Mouse (Mus musculus) hindbrain, embryonic 12.5 days (tissue): ENCODE measurements around the gene 4930404N11Rik. TPM values are rescaled to one million over a fixed set of nuclear protein-coding genes. Genes with fewer than 3 reads are reported as not detected.

Source experiments
- ATAC-seq: fragments of 200-750 bp; cut with Nextera tagmentation; 2 replicates; pipeline ENCODE4 v1.8.0; 2017; ENCODE audit warnings: moderate TSS enrichment; ENCODE audit not compliant: low FRiP score
- H3K27ac ChIP-seq: fragments of 300-500 bp; sonication (generic); 2 replicates; pipeline ENCODE4 v1.5.1; 2016; ENCODE audit warnings: mild to moderate bottlenecking
- H3K27me3 ChIP-seq: fragments of 300-500 bp; sonication (generic); 2 replicates; pipeline ENCODE4 v1.6.1; 2016; ENCODE audit warnings: mild to moderate bottlenecking
- H3K36me3 ChIP-seq: fragments of 300-500 bp; sonication (generic); 2 replicates; pipeline ENCODE4 v1.6.1; 2016; ENCODE audit warnings: mild to moderate bottlenecking
- H3K4me1 ChIP-seq: fragments of 300-500 bp; sonication (generic); 2 replicates; pipeline ENCODE4 v1.6.1; 2016
- H3K4me2 ChIP-seq: fragments of 300-500 bp; sonication (generic); replicated peaks from 2 replicates; pipeline ENCODE4 v1.6.1; 2016; ENCODE audit warnings: mild to moderate bottlenecking
- H3K4me3 ChIP-seq: fragments of 300-500 bp; sonication (generic); 2 replicates; pipeline ENCODE4 v1.5.1; 2016; ENCODE audit warnings: mild to moderate bottlenecking
- H3K9ac ChIP-seq: fragments of 300-500 bp; sonication (generic); 2 replicates; pipeline ENCODE4 v1.6.1; 2016; ENCODE audit warnings: mild to moderate bottlenecking, moderate library complexity
- H3K9me3 ChIP-seq: fragments of 300-500 bp; sonication (generic); replicated peaks from 2 replicates; pipeline ENCODE4 v1.6.1; 2016; ENCODE audit warnings: mild to moderate bottlenecking
- WGBS: fragments of 180-500 bp; shearing (Covaris S2); methylation state at CpG from one replicate; pipeline ENCODE4 v1.1.7; 2016; 5-methylcytosine and 5-hydroxymethylcytosine counted together
- microRNA-seq: library from miRNA; unstranded; fragments of <30 nt; microRNA quantifications from one replicate; pipeline ENCODE4, GENCODE M21; 2017
- polyA plus RNA-seq: library from polyadenylated mRNA; unstranded; fragments of >200 nt; fragmentation: Nextera tagmentation; extraction: Ambion mirVana; gene quantifications from 2 replicates; pipeline ENCODE4 v1.2.1, GENCODE M21; 2016

The 4930404N11Rik gene
- polyA plus RNA-seq, 1 experiment from 2014 or later = 0.88 TPM

- peak overlapping the region; percentile 53; the same call in 1 of the 2 replicates for H3K9ac ChIP-seq
- H3K4me3 ChIP-seq = peak overlapping the region; percentile 95
- ATAC-seq = no peak
- H3K27ac ChIP-seq = no peak overlapping the region
- no peaks in the 10 kb centered on the region for H3K9me3 ChIP-seq
- H3K4me1 ChIP-seq = peaks cover 39% of the 10 kb centered on the region
- 92% methylated on average over 13 of the region's 13 CpGs for WGBS
- peak overlapping the region; percentile 85; the same call in 1 of the 2 replicates for H3K4me2 ChIP-seq
- H3K36me3 ChIP-seq = peaks cover 59% of the 10 kb centered on the region
- no peaks in the 10 kb centered on the region for H3K27me3 ChIP-seq
Measured at GRCm38 (mm10) chr10:81318589-81319329, 46.9 kb downstream of the 4930404N11Rik start.

GRCm38 (mm10) chr10:81317273-81317672 lies 48.3 kb downstream of the 4930404N11Rik start:
- H3K36me3 ChIP-seq = peaks cover 59% of the 10 kb centered on the region

GRCm38 (mm10) chr10:81316338-81317060 lies 49.1 kb downstream of the 4930404N11Rik start:
- Histone ChIP-seq H3K27ac (no peak overlapping the region), H3K9me3 (no peaks in the 10 kb centered on the region), H3K4me2 (peak overlapping the region; percentile 28), H3K4me1 (peaks cover 28% of the 10 kb centered on the region), H3K9ac (no peak overlapping the region), H3K27me3 (no peaks in the 10 kb centered on the region), H3K36me3 (peaks cover 65% of the 10 kb centered on the region), H3K4me3 (no peak overlapping the region)
- WGBS = 43% methylated on average over 16 of the region's 16 CpGs
- no peak for ATAC-seq

More at GRCm38 (mm10) chr10:81317273-81317672, 48.3 kb downstream of the 4930404N11Rik start:
- ATAC-seq = no peak
- 19% methylated on average over 20 of the region's 20 CpGs for WGBS
- Histone ChIP-seq H3K4me2 (peak overlapping the region; percentile 28), H3K27ac (no peak overlapping the region), H3K4me1 (peaks cover 35% of the 10 kb centered on the region), H3K9me3 (no peaks in the 10 kb centered on the region), H3K4me3 (0 out of 2 replicates have a peak overlapping the region, but pooled peaks have one; percentile 2), H3K9ac (no peak overlapping the region), H3K27me3 (no peaks in the 10 kb centered on the region)

- Histone ChIP-seq H3K36me3 (peaks cover 75% of the 10 kb centered on the region), H3K4me2 (no peak overlapping the region), H3K27ac (no peak overlapping the region), H3K9me3 (no peaks in the 10 kb centered on the region), H3K9ac (no peak overlapping the region), H3K27me3 (no peaks in the 10 kb centered on the region), H3K4me3 (no peak overlapping the region), H3K4me1 (peaks cover 27% of the 10 kb centered on the region)
- ATAC-seq = no peak
- WGBS = 95% methylated on average over 16 of the region's 16 CpGs
Measured at GRCm38 (mm10) chr10:81315587-81315986, 50.0 kb downstream of the 4930404N11Rik start.

- no peak overlapping the region for H3K4me2 ChIP-seq
- no peaks in the 10 kb centered on the region for H3K9me3 ChIP-seq
- H3K27ac ChIP-seq = no peak overlapping the region
- WGBS = 75% methylated on average over 7 of the region's 7 CpGs
- no peak overlapping the region for H3K9ac ChIP-seq
- H3K36me3 ChIP-seq = peaks cover 88% of the 10 kb centered on the region
- H3K4me3 ChIP-seq = no peak overlapping the region
- peaks cover 19% of the 10 kb centered on the region for H3K4me1 ChIP-seq
- no peaks in the 10 kb centered on the region for H3K27me3 ChIP-seq
- no peak for ATAC-seq
Measured at GRCm38 (mm10) chr10:81314201-81314600, 51.4 kb downstream of the 4930404N11Rik start.

GRCm38 (mm10) chr10:81313581-81313980 lies 52.0 kb downstream of the 4930404N11Rik start:
- Histone ChIP-seq H3K27me3 (no peaks in the 10 kb centered on the region), H3K9me3 (no peaks in the 10 kb centered on the region), H3K4me2 (no peak overlapping the region), H3K4me3 (no peak overlapping the region), H3K4me1 (peaks cover 13% of the 10 kb centered on the region), H3K27ac (no peak overlapping the region), H3K36me3 (peaks cover 90% of the 10 kb centered on the region), H3K9ac (no peak overlapping the region)
- no peak for ATAC-seq
- 95% methylated on average over 13 of the region's 13 CpGs for WGBS

Small RNA genes within 50 kb of the gene (microRNA-seq; reads per million reads assigned to microRNA genes)
- gene Mir6913 = not detected

Other genes starting within 250 kb of the 4930404N11Rik start
- 17.7 and 18.2 TPM in 2 replicates for gene Zbtb7a, start 230.6 kb downstream of the 4930404N11Rik start, polyA plus RNA-seq
- gene Pias4, start 197.9 kb downstream of the 4930404N11Rik start, polyA plus RNA-seq = 56.7 and 59.2 TPM in 2 replicates
- gene Eef2, start 189.2 kb downstream of the 4930404N11Rik start, polyA plus RNA-seq = 539 TPM in 2 replicates
- gene Dapk3, start 182.8 kb downstream of the 4930404N11Rik start, polyA plus RNA-seq = 86.4 and 94.5 TPM in 2 replicates
- gene 4930442H23Rik, start 182.0 kb downstream of the 4930404N11Rik start, polyA plus RNA-seq = not detected in 2 replicates
- gene Nmrk2, start 163.8 kb downstream of the 4930404N11Rik start, polyA plus RNA-seq = not detected in 2 replicates
- gene Atcay, start 135.0 kb downstream of the 4930404N11Rik start, polyA plus RNA-seq = 33.7 and 36.8 TPM in 2 replicates
- gene Zfr2, start 132.7 kb downstream of the 4930404N11Rik start, polyA plus RNA-seq = 14.0 and 15.6 TPM in 2 replicates
- gene Matk, start 112.9 kb downstream of the 4930404N11Rik start, polyA plus RNA-seq = 6.3 and 6.8 TPM in 2 replicates
- 142 and 155 TPM in 2 replicates for gene Mrpl54, start 98.9 kb downstream of the 4930404N11Rik start, polyA plus RNA-seq
- 36.9 and 38.1 TPM in 2 replicates for gene Apba3, start 98.9 kb downstream of the 4930404N11Rik start, polyA plus RNA-seq
- gene Tjp3, start 74.2 kb downstream of the 4930404N11Rik start, polyA plus RNA-seq = 5.4 and 6.8 TPM in 2 replicates
- gene Pip5k1c, start 72.9 kb downstream of the 4930404N11Rik start, polyA plus RNA-seq = 97.3 and 103 TPM in 2 replicates
- gene Cactin, start 44.7 kb downstream of the 4930404N11Rik start, polyA plus RNA-seq = 53.3 and 54.5 TPM in 2 replicates
- gene Tbxa2r, start 37.1 kb downstream of the 4930404N11Rik start, polyA plus RNA-seq = 2.7 and 3.1 TPM in 2 replicates
- gene Gipc3, start 22.6 kb downstream of the 4930404N11Rik start, polyA plus RNA-seq = not detected in 2 replicates
- 92.0 and 93.4 TPM in 2 replicates for gene Hmg20b, start 15.3 kb downstream of the 4930404N11Rik start, polyA plus RNA-seq
- 11.4 and 12.9 TPM in 2 replicates for gene Mfsd12, start 8.3 kb downstream of the 4930404N11Rik start, polyA plus RNA-seq
- gene Fzr1, start 12.7 kb upstream of the 4930404N11Rik start, polyA plus RNA-seq = 132 and 134 TPM in 2 replicates
- gene Dohh, start 18.6 kb upstream of the 4930404N11Rik start, polyA plus RNA-seq = 62.7 and 67.5 TPM in 2 replicates
- gene Gm48551, start 18.6 kb upstream of the 4930404N11Rik start, polyA plus RNA-seq = 5.7 and 5.9 TPM in 2 replicates
- gene Gm48552, start 23.2 kb upstream of the 4930404N11Rik start, polyA plus RNA-seq = 1.1 and 2.4 TPM in 2 replicates
- 1.9 and 2.7 TPM in 2 replicates for gene Smim24, start 27.2 kb upstream of the 4930404N11Rik start, polyA plus RNA-seq
- gene Nfic, start 89.8 kb upstream of the 4930404N11Rik start, polyA plus RNA-seq = 30.9 and 31.5 TPM in 2 replicates
- 37.1 and 41.3 TPM in 2 replicates for gene Celf5, start 116.9 kb upstream of the 4930404N11Rik start, polyA plus RNA-seq
- gene Ncln, start 130.6 kb upstream of the 4930404N11Rik start, polyA plus RNA-seq = 75.1 and 79.5 TPM in 2 replicates
- gene S1pr4, start 134.3 kb upstream of the 4930404N11Rik start, polyA plus RNA-seq = 0.52 and 0.65 TPM in 2 replicates
- 0.75 and 0.82 TPM in 2 replicates for gene Gna15, start 158.4 kb upstream of the 4930404N11Rik start, polyA plus RNA-seq
- gene Gna11, start 179.4 kb upstream of the 4930404N11Rik start, polyA plus RNA-seq = 75.2 and 76.3 TPM in 2 replicates
- gene Aes, start 193.7 kb upstream of the 4930404N11Rik start, polyA plus RNA-seq = 476 and 504 TPM in 2 replicates
- 30.6 and 32.1 TPM in 2 replicates for gene Tle2, start 208.7 kb upstream of the 4930404N11Rik start, polyA plus RNA-seq
- gene Tle6, start 235.3 kb upstream of the 4930404N11Rik start, polyA plus RNA-seq = 8.2 and 8.3 TPM in 2 replicates
- 1.2 and 1.3 TPM in 2 replicates for gene BC025920, start 240.5 kb upstream of the 4930404N11Rik start, polyA plus RNA-seq